8 mouse cellular contexts compared by ENCODE assay signal in genomic region chr3:107863898-107864603, GRCm38 (mm10). TPM values are rescaled to one million over a fixed set of nuclear protein-coding genes. Genes with fewer than 3 reads are reported as not detected.
DNase-seq lines count a peak whose midpoint lies in the region; ATAC-seq lines count a peak whose summit lies in the region.

No protein-coding gene starts in this region.

- H3K9me3 ChIP-seq in hindbrain, embryonic 12.5 days (replicated peaks), result no peaks in the 10 kb centered on the region

- no peaks in the 10 kb centered on the region for H3K36me3 ChIP-seq in hindbrain, embryonic 12.5 days

- H3K9ac ChIP-seq in hindbrain, embryonic 12.5 days, result no peak overlapping the region

- no peak overlapping the region for H3K4me2 ChIP-seq in hindbrain, embryonic 12.5 days (replicated peaks)

- 11% methylated on average over 2 of the region's 2 CpGs for WGBS in hindbrain, embryonic 12.5 days

- no peak overlapping the region for H3K4me3 ChIP-seq in hindbrain, embryonic 12.5 days

- peak; percentile 74 for ATAC-seq in hindbrain, embryonic 12.5 days (ENCODE audit: low FRiP score)

- no peak overlapping the region for H3K27ac ChIP-seq in hindbrain, embryonic 12.5 days

- no peaks in the 10 kb centered on the region; the same call in 1 of the 2 replicates for H3K27me3 ChIP-seq in hindbrain, embryonic 12.5 days

- peaks cover 11% of the 10 kb centered on the region for H3K4me1 ChIP-seq in hindbrain, embryonic 12.5 days

- DNase-seq in R1 (ENCODE audit: low read depth, low spot score), result peak; percentile 81
- peak; percentile 92 to 94 for DNase-seq in cerebellum, postnatal 10 days
- peak; percentile 82 to 91 for DNase-seq in frontal cortex, postnatal 10 days (ENCODE audit: low spot score in 2 of 2)
- peak; percentile 96 to 97 for DNase-seq in layer of hippocampus, postnatal 10 days (ENCODE audit: low spot score in 2 of 2)
- DNase-seq in lung, postnatal 14 days, result peak; percentile 91
- DNase-seq in retina, postnatal 1 day, result peak; percentile 92
- peak; percentile 68 to 76 for DNase-seq in thymus, postnatal 36 days

RNA-seq across cellular contexts. Expression of gene Eps8l3, which starts 13.0 kb away (rescaled TPM):
- polyA plus RNA-seq in hindbrain, embryonic 12.5 days (2016; fragmentation: Nextera tagmentation; extraction: Ambion mirVana), result not detected in 2 replicates
- not detected for total RNA-seq in layer of hippocampus, postnatal 10 days (2021)

RNA-seq across cellular contexts. Expression of gene Gstm5, which starts 31.6 kb away (rescaled TPM):
- 203 and 230 TPM in 2 replicates for polyA plus RNA-seq in hindbrain, embryonic 12.5 days (2016; fragmentation: Nextera tagmentation; extraction: Ambion mirVana)
- 100 to 1,000 TPM; 156 to 161 TPM for total RNA-seq in layer of hippocampus, postnatal 10 days (2021)
